Mouse (Mus musculus): Measurements from ENCODE around the gene Casc3.
A peak's percentile ranks its signal among the peaks of the same experiment; 100 is the strongest.

Gene Casc3

DNA sequence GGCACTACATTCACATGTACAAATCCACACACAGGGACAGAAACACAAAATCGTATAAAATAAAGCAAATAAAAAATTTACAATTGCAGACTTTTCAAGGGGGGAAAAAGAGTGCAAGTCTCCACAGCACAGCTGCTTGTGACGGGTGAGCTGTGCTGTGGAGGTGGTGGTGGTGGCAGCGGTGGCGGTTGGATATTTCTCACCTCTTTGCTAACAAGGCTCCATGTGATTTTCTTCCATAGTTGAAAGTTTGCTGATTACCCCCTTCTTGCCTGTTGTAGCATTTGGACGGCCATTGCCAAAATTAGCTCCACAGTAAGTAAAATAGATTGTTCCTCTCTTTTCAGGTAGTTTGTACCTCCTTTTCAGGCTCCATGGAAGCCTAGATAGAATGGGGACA is at the start of gene Casc3:
Casc3 (plus strand) TSS at position 301 of the 400 bp plus-strand sequence.
- DNase-seq: no peak

DNA sequence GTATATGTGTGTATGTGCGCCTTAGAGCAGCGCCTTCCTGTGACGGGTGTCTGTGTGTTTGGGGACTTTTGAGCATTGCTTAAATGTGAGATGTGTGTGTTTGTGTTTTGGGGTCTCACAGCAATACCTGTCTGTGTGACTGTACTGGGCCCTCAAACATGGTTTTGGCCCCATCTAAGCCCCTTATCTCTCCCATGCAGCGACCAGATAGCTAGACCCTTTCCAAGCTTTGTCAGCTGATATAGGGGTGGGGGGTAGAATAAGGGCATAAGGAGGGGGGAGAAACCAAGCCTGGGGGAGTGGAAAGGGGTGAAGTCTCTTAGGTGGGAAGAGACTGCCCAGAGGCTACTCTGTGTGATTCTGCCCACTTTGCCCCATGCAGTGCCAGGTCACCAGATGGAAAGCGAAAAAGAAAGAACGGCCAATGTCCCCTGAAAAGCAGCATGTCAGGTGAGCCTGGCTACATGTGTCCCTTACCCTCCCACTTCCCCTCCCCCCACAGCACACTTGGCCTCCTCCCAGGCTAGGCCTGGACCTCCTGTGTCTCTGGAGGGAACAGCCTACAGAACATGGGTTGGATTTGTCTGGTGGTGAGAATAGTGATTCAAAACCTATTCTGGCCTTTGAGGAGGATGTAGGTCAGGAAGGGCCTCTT is 48.9 kb upstream of the Casc3 start:
- DNase-seq: peak; percentile 91

GRCm38 (mm10) chr11:98756711-98757110 is 48.0 kb upstream of the Casc3 start:
- DNase-seq: peak; percentile 92

DNA sequence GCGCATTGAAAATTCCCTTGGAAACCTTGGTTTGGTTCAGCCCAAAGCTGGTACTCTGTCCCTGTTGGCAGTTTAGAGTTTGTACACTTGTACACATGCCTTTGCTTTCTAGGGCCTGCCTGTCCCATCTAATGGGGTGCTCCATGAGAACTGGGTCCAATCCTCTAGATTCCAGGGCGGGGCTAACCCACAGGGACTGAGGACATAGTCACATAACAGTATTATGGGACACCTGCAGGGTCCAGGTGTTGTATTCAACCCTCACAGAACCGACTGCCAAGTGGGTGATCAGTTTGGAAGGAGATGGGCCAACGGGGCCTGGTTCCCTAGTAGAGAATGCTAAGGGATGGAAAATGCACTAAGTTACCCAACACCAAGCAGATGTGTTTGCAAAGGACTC is 42.8 kb upstream of the Casc3 start:
- peak; percentile 92 for DNase-seq

DNA sequence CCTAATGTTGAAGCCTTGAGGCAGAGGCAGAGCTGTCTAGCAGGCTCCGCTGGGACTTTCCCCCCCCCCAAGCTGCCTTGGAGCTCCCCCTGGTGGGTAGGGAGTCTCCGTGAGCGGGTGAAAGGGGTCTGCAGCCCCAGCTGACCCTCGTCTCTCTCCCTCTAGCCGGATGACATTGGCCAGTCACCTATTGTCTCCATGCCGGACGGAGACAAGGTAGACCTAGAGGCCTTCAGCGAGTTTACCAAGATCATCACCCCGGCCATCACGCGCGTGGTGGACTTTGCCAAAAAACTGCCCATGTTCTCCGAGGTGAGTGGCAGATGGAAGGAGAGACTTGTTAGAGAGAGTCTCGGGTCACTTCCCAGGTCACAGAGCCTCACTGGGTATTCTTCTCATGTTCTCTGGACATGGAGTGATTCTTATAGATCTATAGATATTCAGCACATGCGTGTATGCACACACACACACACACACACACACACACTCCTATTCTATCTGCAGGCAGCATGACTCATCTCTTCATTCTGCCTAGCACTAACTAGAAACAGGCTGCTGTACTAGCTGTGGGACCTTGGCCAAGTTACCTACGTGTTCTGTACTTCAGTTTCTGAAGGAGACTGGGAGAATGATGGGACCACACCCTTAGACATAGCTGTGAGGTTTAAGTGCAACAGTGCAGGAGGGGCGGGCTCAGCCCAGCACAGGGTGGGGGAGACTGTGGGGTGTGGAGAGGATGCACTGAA is 41.8 kb upstream of the Casc3 start:
- peak; percentile 93 for DNase-seq

DNA sequence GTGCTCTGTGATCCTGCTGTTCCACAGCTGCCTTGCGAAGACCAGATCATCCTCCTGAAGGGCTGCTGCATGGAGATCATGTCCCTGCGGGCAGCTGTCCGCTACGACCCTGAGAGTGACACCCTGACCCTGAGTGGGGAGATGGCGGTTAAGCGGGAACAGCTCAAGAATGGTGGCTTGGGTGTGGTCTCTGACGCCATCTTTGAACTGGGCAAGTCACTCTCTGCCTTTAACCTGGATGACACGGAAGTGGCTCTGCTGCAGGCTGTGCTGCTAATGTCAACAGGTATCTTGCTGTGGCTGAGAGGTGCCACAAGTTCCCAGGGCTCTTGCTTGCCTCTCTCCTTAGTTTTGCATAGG is 41.2 kb upstream of the Casc3 start:
- DNase-seq: peak; percentile 92

- peak; percentile 95 for DNase-seq
These were observed 40.6 kb upstream of the Casc3 start for GRCm38 (mm10) chr11:98764091-98764490.

DNA sequence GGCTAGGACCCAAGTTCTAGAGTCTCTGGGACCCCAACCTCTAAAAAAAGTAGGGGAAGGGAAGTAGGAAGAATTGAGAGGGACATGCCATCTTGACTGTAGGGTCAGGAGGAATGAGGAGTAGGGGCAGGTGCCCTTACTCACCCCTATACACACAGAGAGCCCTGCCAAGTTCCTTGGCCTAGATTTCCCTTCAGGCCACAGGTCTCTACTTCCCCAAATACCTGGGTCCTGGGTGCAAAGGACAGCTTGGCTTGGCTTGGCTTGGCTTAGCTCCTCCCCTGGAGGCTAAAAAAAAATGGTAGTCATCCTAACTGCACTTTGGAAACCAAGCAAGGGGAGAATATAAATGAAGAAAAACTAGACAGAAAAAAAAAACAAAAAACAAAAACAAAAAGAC is 40.0 kb upstream of the Casc3 start:
- DNase-seq: no peak

GRCm38 (mm10) chr11:98765421-98766309 is 39.0 kb upstream of the Casc3 start:
- peak; percentile 99 for DNase-seq

DNA sequence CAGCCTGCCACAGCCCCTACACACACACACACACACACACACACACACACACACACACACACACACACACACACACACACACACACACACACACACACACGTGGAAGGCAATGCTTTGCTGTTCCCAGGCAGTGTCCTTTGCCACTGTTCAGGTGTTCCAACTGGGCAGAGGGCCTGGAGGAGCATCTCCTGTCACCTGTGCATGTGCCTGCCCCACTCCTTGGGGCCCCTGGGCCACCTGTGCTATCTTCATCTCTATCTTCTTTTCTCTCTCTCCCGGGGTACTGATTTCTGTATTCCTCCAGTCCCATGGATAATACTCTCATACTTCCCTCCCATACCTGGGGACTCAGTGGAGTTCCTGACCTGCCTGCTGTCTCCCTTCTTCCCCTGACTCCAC is 38.4 kb upstream of the Casc3 start:
- peak; percentile 95 for DNase-seq

DNA sequence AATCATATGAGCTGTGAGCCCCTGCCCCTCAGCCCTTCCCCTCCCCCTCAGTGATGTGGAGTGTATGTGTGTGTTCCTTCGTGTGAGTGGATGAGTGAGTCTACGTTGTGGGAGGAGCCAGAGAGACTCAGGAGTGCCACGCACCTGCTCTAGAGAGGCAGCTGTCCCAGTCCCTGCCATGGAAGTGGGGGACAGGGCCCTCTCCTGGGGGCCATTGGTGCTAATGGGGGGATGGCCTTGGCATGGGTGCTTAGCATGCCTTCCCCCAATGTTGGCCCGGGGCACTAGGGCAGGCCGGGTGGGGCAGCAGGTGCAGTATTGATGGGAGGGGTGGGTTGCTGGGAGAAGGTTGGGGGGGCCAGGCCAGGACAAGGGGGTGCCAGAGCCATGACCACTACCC is 37.9 kb upstream of the Casc3 start:
- DNase-seq: peak; percentile 98

GRCm38 (mm10) chr11:98767276-98767675 is 37.4 kb upstream of the Casc3 start:
- peak; percentile 98 for DNase-seq

- DNase-seq: peak; percentile 96
These were observed 37.0 kb upstream of the Casc3 start for GRCm38 (mm10) chr11:98767713-98768112.

DNA sequence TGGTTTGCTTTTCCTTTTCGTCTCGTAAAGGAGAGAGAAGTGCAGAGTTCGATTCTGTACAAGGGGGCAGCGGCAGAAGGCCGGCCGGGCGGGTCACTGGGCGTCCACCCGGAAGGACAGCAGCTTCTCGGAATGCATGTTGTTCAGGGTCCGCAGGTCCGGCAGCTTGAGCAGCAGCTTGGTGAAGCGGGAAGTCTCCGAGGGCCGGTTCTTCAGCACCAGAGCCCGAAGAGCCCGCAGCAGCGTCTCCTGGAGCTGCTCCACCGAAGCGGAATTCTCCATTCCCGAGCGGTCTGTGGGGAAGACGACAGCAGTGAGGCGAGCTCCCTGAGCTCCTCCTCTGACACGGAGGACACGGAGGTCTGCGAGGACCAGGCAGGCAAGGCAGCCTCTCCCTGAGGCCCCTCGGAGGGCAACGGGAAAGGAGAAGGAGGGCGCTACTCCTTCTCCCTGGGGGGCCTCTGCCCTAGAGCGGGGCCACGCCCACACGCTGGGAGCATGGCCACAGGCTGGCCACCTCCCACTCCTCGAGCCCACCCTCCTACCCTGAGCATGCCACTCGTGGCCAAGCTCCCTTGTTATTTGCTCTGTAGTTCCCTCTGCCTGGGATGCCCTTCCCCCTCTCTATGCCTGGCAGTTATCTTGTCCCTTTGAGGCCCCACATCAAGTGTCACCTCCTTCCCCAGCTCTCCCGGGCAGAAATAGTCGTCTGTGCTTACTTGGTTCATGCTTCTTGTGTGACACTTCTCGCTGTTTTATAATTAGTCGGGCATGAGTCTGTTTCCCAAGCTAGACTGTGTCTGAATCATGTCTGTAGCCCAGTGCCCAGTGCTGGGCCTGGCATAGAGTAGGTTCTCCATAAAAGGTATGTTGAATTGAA is 36.3 kb upstream of the Casc3 start:
- peak; percentile 98 for DNase-seq

DNA sequence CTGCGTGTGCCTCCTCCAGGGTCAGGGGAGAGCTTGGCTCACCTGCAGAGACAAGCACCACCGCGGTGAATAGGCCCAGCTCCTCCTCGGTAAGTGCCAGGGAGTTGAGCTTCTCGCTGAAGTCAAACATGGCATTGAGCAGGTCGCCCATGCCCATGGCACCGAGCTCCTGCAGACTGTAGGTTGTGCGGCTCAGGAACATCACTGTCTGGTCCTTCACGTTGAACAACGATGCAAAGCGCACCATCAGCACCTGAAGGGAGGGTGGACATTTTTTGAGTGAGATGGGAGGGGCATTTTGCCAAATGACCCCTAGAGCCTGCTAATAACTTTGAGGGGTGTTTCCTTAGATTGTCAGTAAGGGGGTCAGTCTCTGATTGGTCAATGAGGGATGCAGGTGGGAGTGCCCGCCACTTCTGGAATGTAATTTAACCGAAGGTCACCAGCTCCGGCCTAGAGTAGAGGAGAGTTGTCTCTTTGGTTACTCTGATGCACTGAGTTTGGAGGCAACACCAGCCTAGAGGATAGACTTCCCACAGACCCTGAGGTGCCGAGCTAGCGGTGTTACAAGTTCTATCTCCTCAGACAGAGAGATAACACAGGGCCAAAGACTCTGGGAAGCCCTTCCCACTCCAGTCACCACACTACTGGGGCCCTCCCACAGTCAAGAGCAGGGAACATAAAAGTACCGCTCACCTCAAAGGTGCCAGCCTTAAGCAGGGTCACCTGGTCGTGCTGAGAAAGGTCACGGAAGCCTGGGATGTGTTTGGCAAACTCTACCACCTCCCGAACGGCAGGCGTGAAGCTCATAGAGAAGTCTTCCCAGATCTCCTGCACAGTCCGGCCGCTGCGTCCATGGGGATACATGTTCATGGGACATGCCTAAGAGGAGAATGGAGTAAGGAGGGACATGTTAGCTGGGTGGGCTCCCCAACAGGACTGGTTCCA is 35.4 kb upstream of the Casc3 start:
- peak; percentile 97 for DNase-seq

DNA sequence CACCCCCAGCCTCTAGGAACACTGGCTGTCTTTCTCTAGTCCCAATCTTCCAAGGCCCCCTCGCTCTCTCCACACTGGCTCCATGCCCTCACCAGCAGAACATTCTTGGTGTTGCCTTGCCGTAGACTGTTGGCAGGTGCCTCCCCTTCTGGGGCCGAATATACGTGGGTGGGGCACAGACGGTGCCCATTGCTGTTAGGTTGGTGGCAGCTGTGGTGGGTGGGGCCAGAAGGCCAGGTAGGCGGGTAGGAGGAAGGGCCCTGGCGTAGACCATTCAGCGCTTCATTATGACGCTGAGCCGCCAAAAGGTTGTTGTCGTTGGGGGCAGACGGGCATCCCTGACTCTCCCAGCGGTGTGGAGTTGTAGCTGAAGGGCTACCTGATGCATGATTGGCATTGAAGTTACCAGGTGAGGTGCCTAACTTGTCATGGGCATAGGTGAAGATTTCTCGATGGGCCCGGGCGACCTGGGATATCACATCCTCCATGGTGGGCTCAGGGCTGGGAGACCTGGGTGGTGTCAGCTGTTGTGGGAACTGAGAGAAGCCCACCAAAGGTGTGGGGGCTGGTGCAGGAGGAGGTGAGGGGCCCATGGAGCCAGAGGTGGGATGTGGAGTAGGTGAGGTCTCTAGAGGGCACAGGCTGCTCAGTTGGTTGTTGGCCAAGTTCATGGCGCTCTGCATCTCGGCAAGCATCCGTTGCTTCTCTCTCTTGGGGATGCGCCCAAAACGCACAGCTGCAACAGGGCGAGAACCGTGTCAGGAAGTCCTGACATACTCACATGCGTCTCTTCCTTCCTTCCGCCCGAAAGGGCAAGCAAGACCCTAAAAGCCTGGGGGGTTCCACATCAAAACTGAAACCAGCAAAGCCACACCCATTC is 34.4 kb upstream of the Casc3 start:
- peak; percentile 97 for DNase-seq

GRCm38 (mm10) chr11:98771131-98771530 is 33.6 kb upstream of the Casc3 start:
- DNase-seq: peak; percentile 96

GRCm38 (mm10) chr11:98771844-98772525 is 32.7 kb upstream of the Casc3 start:
- peak; percentile 97 for DNase-seq

DNA sequence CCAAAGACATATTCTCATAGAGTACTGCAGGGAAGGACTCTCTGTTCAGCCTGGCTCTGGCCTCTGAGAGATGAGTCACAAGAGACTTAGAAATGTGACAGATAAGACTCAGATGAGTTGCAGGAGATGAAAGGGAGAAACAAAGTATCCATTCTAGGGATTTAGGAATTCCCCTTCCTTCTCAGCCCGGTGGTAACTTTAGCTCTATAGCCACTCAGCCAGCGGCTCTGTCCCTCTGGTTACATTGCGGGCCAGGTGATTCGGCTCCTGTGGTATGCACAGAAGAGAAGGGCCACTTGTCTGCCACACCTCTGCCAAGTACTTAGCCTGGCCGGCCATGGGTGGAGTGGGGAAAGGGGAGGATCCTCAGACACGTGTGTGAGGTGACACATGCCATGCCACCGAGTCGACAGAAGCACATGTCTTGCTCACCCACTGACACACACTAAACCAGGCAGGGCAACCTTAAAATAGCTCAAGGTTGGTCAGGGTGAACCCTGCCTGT is 32.0 kb upstream of the Casc3 start:
- DNase-seq: peak; percentile 99
